Comparison of ENCODE assay signal across 24 mouse cellular contexts in the genomic region with DNA sequence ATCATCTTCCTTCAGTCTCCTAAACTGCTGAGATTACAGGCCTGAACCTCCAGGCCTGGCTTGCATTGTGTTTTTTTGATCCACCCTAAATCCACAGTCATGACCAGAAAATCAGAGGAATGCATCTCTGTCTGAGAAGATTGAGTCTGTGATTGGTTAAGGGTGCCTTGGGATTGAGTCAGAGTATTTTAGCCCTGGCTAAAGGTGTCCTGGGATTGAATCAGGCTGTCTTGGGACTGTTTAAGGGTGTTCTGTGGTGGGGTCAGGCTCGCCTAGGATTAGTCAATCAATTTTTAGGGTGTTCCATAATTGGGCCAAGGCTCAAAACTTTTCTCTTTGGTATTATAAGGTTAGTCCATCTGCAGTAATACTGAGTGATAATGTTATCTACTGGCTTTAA. TPM values are rescaled to one million over a fixed set of nuclear protein-coding genes. Genes with fewer than 3 reads are reported as not detected.
DNase-seq lines count a peak whose midpoint lies in the region; ATAC-seq and TF ChIP-seq lines count a peak whose summit lies in the region.
"Had no signal": no experiment of that assay in that cellular context is flagged by ENCODE, and none has a peak within 500 bp of the region (broad histone marks: within the 10 kb centered on the region; RNA-seq: fewer than 3 reads in every experiment).

No protein-coding gene starts in this region.

- no peak for TF ChIP-seq CTCF in gastrocnemius, adult 2 months (IDR thresholded peaks at IDR 0.05)
- TF ChIP-seq CTCF in lung, embryonic 14.5 days (IDR thresholded peaks at IDR 0.05; ENCODE audit: low read depth) = no peak

- WGBS in lung, embryonic 14.5 days = 52% methylated on average over 1 of the region's 1 CpGs

- DNase-seq in gastrocnemius, adult 2 months = no peak
- DNase-seq in gastrocnemius, postnatal 10 days = no peak
- peak; percentile 40 for DNase-seq in urinary bladder, postnatal 14 days (ENCODE audit: low spot score)
- no peak for DNase-seq in urinary bladder, postnatal 4 days (ENCODE audit: low spot score in 2 of 2)
- peak; percentile 38 for DNase-seq in lung, embryonic 14.5 days
- no peak for DNase-seq in liver
- DNase-seq: cerebellum, postnatal 14 days; embryo, embryonic 11 days; right cerebral cortex, postnatal 25 days; thymus, postnatal 25 days had no signal

- H3K27me3 ChIP-seq in lung, embryonic 14.5 days (ENCODE audit: insufficient read depth, low read length) = no peaks in the 10 kb centered on the region
- no peaks in the 10 kb centered on the region for H3K27me3 ChIP-seq in myocyte (ENCODE audit: control insufficient read depth, insufficient read depth, insufficient read length)
- H3K27me3 ChIP-seq: embryonic facial prominence, embryonic 15.5 days; forebrain, embryonic 13.5 days; hindbrain, embryonic 15.5 days; neural tube, embryonic 13.5 days had no signal

- H3K4me3 ChIP-seq in gastrocnemius, adult 2 months = no peak overlapping the region
- no peak overlapping the region for H3K4me3 ChIP-seq in lung, embryonic 14.5 days (ENCODE audit: low read depth, low read length)
- H3K4me3 ChIP-seq in myocyte = no peak overlapping the region
- H3K4me3 ChIP-seq: embryonic facial prominence, embryonic 15.5 days; forebrain, embryonic 13.5 days; hindbrain, embryonic 15.5 days; neural tube, embryonic 13.5 days had no signal

- no peaks in the 10 kb centered on the region; the same call in 1 of the 2 replicates for H3K4me1 ChIP-seq in lung, embryonic 14.5 days (ENCODE audit: insufficient read depth)
- H3K4me1 ChIP-seq: embryonic facial prominence, embryonic 15.5 days; forebrain, embryonic 13.5 days; hindbrain, embryonic 15.5 days; neural tube, embryonic 13.5 days had no signal

- no peak overlapping the region for H3ac ChIP-seq in myocyte (ENCODE audit: control insufficient read depth, insufficient read length)

- no peak overlapping the region for H3K4me2 ChIP-seq in lung, embryonic 14.5 days
- peak overlapping the region; percentile 54 for H3K4me2 ChIP-seq in myocyte (ENCODE audit: low read depth)
- H3K4me2 ChIP-seq: embryonic facial prominence, embryonic 15.5 days; forebrain, embryonic 13.5 days; hindbrain, embryonic 15.5 days; neural tube, embryonic 13.5 days had no signal

- no peaks in the 10 kb centered on the region for H3K36me3 ChIP-seq in lung, embryonic 14.5 days (ENCODE audit: insufficient read depth)
- H3K36me3 ChIP-seq in myocyte (ENCODE audit: control insufficient read depth, insufficient read depth) = no peaks in the 10 kb centered on the region
- H3K36me3 ChIP-seq: embryonic facial prominence, embryonic 15.5 days; hindbrain, embryonic 15.5 days; neural tube, embryonic 13.5 days had no signal

- no peaks in the 10 kb centered on the region for H3K9me3 ChIP-seq in lung, embryonic 14.5 days (ENCODE audit: low read depth, low read length)
- H3K9me3 ChIP-seq: embryonic facial prominence, embryonic 15.5 days; forebrain, embryonic 13.5 days; hindbrain, embryonic 15.5 days; neural tube, embryonic 13.5 days had no signal

- intact Hi-C loops in gastrocnemius, adult 2 months (cut with DNase I) = no loop called here

- H3K79me2 ChIP-seq in myocyte (ENCODE audit: control insufficient read depth, insufficient read depth) = no peaks in the 10 kb centered on the region

- peak; percentile 64; the same call in 1 of the 2 replicates for ATAC-seq in lung, embryonic 14.5 days (ENCODE audit: insufficient read depth)
- no peak for ATAC-seq in monocyte, adult 5-6 weeks (replicated peaks; ENCODE audit: insufficient number of reproducible peaks, low FRiP score, low TSS enrichment, poor library complexity, severe bottlenecking)
- ATAC-seq: forebrain, embryonic 13.5 days; intestine, embryonic 16.5 days had no signal

- peak overlapping the region; percentile 64 for H3K27ac ChIP-seq in gastrocnemius, adult 2 months
- peak overlapping the region; percentile 63 for H3K27ac ChIP-seq in lung, embryonic 14.5 days (ENCODE audit: low read depth)
- H3K27ac ChIP-seq: embryonic facial prominence, embryonic 15.5 days; forebrain, embryonic 13.5 days; hindbrain, embryonic 15.5 days; neural tube, embryonic 13.5 days had no signal

- H3K9ac ChIP-seq in lung, embryonic 14.5 days = no peak overlapping the region
- H3K9ac ChIP-seq: embryonic facial prominence, embryonic 15.5 days; forebrain, embryonic 13.5 days; hindbrain, embryonic 15.5 days; neural tube, embryonic 13.5 days had no signal

- no peak for TF ChIP-seq POLR2A in myocyte (IDR thresholded peaks at IDR 0.05; ENCODE audit: insufficient read length, low read depth)

TF ChIP-seq in myocyte, 11 proteins besides CTCF, POLR2A, EP300 and RAD21:
- TF ChIP-seq TCF3 (IDR thresholded peaks at IDR 0.05; ENCODE audit: insufficient read length, low read depth) (no peak), CEBPB (IDR thresholded peaks at IDR 0.05; ENCODE audit: insufficient read depth, poor library complexity, severe bottlenecking) (peak; percentile 79)
TF ChIP-seq in myocyte: peak in this region for 1.

RNA-seq across cellular contexts. Expression of gene 1700012B07Rik, which starts 10.9 kb away (rescaled TPM):
- not detected for total RNA-seq in gastrocnemius, adult 2 months (2021)
- total RNA-seq in gastrocnemius, postnatal 10 days (2021) = not detected
- not detected in 2 replicates for polyA plus RNA-seq in lung, embryonic 14.5 days (2014; fragmentation: Nextera tagmentation; extraction: Ambion mirVana)
- polyA plus RNA-seq in myocyte (2012; fragmentation: generic; extraction: Trizol) = 0.19 TPM
- not detected in 3 replicates for total RNA-seq in monocyte, adult 5-6 weeks (2017)
- total RNA-seq: granulocyte monocyte progenitor cell, adult 5-6 weeks; layer of hippocampus, postnatal 25 days; left cerebral cortex, postnatal 14 days; midbrain, postnatal 0 days had no signal
- polyA plus RNA-seq: embryonic facial prominence, embryonic 15.5 days; forebrain, embryonic 13.5 days; heart, embryonic 16.5 days; hindbrain, embryonic 15.5 days; intestine, embryonic 16.5 days; limb, embryonic 14.5 days; midbrain, postnatal 0 days; neural tube, embryonic 13.5 days; stomach, embryonic 16.5 days had no signal

Comparison
In these comparisons a context has a peak if more than half of its experiments do, and no peak if none do; other contexts are left out.
1. DNase-seq: peak in urinary bladder, postnatal 14 days (single experiment) and lung, embryonic 14.5 days (single experiment); none in gastrocnemius, adult 2 months (single experiment), gastrocnemius, postnatal 10 days (single experiment), urinary bladder, postnatal 4 days (0 of 2) and liver (single experiment).